Mouse (Mus musculus) G1E (cell line): ENCODE data around the gene Zmynd15.

ENCODE experiments used
- CTCF ChIP-seq: IDR thresholded peaks from 2 replicates; pipeline ENCODE4 v1.5.1; 2012; ENCODE audit warnings: low read depth, low read length, inconsistent platforms, mixed read lengths
- GATA1 ChIP-seq: IDR thresholded peaks from 2 replicates; pipeline ENCODE4 v1.6.1; 2012; ENCODE audit warnings: borderline replicate concordance, low read length, inconsistent platforms, mixed read lengths
- POLR2AphosphoS5 ChIP-seq: IDR thresholded peaks from 2 replicates; pipeline ENCODE4 v1.6.1; 2012; ENCODE audit warnings: low read depth, low read length, inconsistent platforms; ENCODE audit not compliant: insufficient replicate concordance
- TAL1 ChIP-seq: conservative IDR thresholded peaks from 2 replicates; pipeline ENCODE4 v1.6.1; 2012; ENCODE audit warnings: low read depth, low read length, inconsistent platforms, mixed read lengths

GRCm38 (mm10) chr11:70472716-70473115 is 13.5 kb downstream of the Zmynd15 start:
- TF ChIP-seq CTCF = no peak
- TF ChIP-seq GATA1 = no peak
- TF ChIP-seq TAL1 = no peak
- TF ChIP-seq POLR2AphosphoS5 = no peak
